Mouse (Mus musculus) bone marrow macrophage, adult 2 months (primary cell): ENCODE data around the gene Aqp9.

ENCODE experiments used
- CTCF ChIP-seq: IDR thresholded peaks from 2 replicates; pipeline ENCODE4 v1.5.1; 2012; ENCODE audit warnings: low read depth, mild to moderate bottlenecking, low read length, moderate library complexity
- POLR2A ChIP-seq: IDR thresholded peaks from 2 replicates; pipeline ENCODE4 v1.6.1; 2012; ENCODE audit warnings: mild to moderate bottlenecking, low read depth, low read length, borderline replicate concordance

GRCm38 (mm10) chr9:71146210-71146609 is 22.3 kb downstream of the Aqp9 start:
- TF ChIP-seq CTCF (no peak), POLR2A (no peak)
